Mouse (Mus musculus) limb, embryonic 13.5 days (tissue): ENCODE results near the gene Opn3. TPM values are rescaled to one million over a fixed set of nuclear protein-coding genes. Genes with fewer than 3 reads are reported as not detected.
A peak's percentile ranks its signal among the peaks of the same experiment; 100 is the strongest.

Experiments used
- ATAC-seq: fragments of 200-750 bp; cut with Nextera tagmentation; 2 replicates; pipeline ENCODE4 v1.8.0; 2017; ENCODE audit warnings: low read depth, moderate number of reproducible peaks, moderate TSS enrichment; ENCODE audit not compliant: low FRiP score
- H3K27ac ChIP-seq: fragments of 300-500 bp; sonication (generic); 2 replicates; pipeline ENCODE4 v1.5.1; 2015; ENCODE audit warnings: inconsistent platforms, mild to moderate bottlenecking, moderate library complexity
- H3K27me3 ChIP-seq: fragments of 300-500 bp; sonication (generic); 2 replicates; pipeline ENCODE4 v1.6.1; 2015; ENCODE audit warnings: mild to moderate bottlenecking, inconsistent platforms
- H3K36me3 ChIP-seq: fragments of 300-500 bp; sonication (generic); 2 replicates; pipeline ENCODE4 v1.6.1; 2015; ENCODE audit warnings: inconsistent platforms, mild to moderate bottlenecking, moderate library complexity
- H3K4me1 ChIP-seq: fragments of 300-500 bp; sonication (generic); 2 replicates; pipeline ENCODE4 v1.6.1; 2015; ENCODE audit warnings: inconsistent platforms
- H3K4me2 ChIP-seq: fragments of 300-500 bp; sonication (generic); replicated peaks from 2 replicates; pipeline ENCODE4 v1.6.1; 2015; ENCODE audit warnings: inconsistent platforms, mild to moderate bottlenecking, moderate library complexity
- H3K4me3 ChIP-seq: fragments of 300-500 bp; sonication (generic); 2 replicates; pipeline ENCODE4 v1.5.1; 2015; ENCODE audit warnings: moderate library complexity, mild to moderate bottlenecking, inconsistent platforms
- H3K9ac ChIP-seq: fragments of 300-500 bp; sonication (generic); 2 replicates; pipeline ENCODE4 v1.6.1; 2015; ENCODE audit warnings: mild to moderate bottlenecking, inconsistent platforms
- H3K9me3 ChIP-seq: fragments of 300-500 bp; sonication (generic); 2 replicates; pipeline ENCODE4 v1.6.1; 2016; ENCODE audit warnings: inconsistent platforms
- WGBS: fragments of 180-500 bp; shearing (Covaris S2); methylation state at CpG from one replicate; pipeline ENCODE4 v1.1.7; 2015; 5-methylcytosine and 5-hydroxymethylcytosine counted together
- polyA plus RNA-seq: library from polyadenylated mRNA; unstranded; fragments of >200 nt; fragmentation: Nextera tagmentation; extraction: Ambion mirVana; gene quantifications from 2 replicates; pipeline ENCODE4 v1.2.1, GENCODE M21; 2015

Gene Opn3
- polyA plus RNA-seq, 1 experiment from 2014 or later, result 5.8 TPM

DNA sequence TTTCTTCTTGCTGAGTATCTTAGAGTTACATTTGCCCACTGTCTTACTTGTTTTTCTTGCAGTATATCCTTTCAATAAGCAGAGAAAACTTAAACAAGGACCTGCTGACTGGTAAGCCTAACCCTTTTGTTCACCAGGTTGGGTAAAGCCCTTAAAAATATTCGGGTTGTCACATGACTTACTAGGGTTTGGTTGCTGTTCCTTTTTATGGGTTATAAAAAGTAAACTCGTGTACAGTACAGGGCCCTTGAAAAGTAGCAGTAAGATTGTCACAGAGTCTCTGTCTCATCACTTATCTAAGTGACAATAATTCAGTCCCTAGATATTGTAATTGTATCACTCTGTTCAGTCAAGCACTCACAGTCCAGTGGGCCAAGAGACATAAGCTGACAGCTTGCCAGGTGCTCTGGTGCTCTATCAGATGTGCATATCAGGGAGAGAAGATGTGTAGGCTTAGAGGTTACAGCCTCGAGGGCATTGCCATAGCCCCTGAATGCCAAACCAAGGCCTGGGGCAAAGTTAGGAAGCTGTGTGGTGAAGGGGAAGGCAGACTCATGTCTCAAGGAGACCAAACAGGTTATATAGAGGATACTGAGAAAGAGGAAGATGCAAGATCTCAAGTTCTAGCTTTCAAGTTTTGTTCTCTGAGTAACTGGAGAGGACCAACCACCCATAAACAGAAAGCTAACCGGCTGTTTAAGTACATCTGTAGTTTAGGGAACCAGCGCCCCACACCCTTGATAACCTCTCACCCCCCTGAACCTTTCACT lies 48.9 kb downstream of the Opn3 start:
- H3K4me2 ChIP-seq, result no peak overlapping the region
- no peak overlapping the region for H3K4me3 ChIP-seq
- H3K9me3 ChIP-seq, result no peaks in the 10 kb centered on the region
- H3K9ac ChIP-seq, result no peak overlapping the region
- H3K27me3 ChIP-seq, result no peaks in the 10 kb centered on the region
- no peak overlapping the region for H3K27ac ChIP-seq
- WGBS, result 57% methylated on average over 5 of the region's 5 CpGs
- H3K36me3 ChIP-seq, result no peaks in the 10 kb centered on the region
- no peak for ATAC-seq
- no peaks in the 10 kb centered on the region for H3K4me1 ChIP-seq

DNA sequence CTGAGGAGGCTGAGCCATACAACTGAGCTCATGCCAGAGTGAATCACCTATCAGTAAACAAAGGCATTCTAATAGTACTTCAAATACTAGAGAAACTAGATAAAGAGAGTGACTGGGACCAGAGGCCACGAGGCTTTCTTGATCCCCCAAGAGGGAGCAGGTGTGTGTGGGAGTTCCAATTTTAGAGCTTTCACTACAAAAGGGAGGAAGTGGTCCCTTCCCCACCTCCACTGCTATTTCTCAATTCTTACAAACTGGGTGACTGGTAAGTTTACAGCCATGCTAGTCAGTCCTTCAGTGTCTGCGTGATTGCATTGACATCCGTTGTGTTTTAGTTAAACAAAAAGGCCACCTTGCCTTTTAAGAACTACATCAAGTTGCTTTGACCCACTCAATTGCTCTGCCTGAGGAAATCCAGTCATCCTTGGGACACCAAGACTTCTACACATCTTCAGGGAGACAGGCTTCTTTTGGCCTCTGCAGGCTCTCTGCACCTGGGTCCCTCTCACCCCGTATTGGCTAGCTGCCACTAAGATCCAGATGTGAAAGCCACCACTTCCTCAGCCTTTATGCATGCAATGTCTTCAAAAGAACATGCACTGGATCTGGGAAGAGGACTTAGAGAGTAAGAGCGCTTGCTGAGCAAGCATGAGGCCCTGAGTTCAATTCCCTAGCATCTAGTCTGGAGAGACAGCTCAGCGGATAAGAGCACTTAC lies 52.0 kb downstream of the Opn3 start:
- ATAC-seq, result no peak
- Histone ChIP-seq H3K4me2 (no peak overlapping the region), H3K27ac (no peak overlapping the region), H3K9me3 (no peaks in the 10 kb centered on the region), H3K4me3 (no peak overlapping the region), H3K27me3 (no peaks in the 10 kb centered on the region), H3K36me3 (no peaks in the 10 kb centered on the region), H3K4me1 (no peaks in the 10 kb centered on the region), H3K9ac (no peak overlapping the region)
- WGBS, result 73% methylated on average over 6 of the region's 6 CpGs

DNA sequence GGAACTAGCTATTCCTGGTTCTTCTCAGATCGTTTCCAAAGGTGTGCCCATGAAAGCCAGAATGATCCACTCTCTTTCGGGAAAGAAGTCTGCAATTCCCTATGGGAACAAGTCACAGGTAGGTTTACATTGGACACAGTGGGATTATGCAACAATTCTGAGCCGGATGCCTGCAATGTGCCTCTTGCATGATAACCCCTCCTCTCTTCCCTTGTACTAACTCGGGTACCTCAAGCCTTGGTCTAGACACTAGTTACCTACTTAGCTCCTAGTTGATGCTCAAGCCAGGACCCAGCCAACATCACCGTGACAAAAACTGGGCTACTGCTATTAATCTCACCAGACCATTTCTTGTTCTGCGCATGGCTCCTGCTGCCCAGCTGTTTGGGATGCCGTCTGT lies 53.5 kb downstream of the Opn3 start:
- Histone ChIP-seq H3K36me3 (no peaks in the 10 kb centered on the region), H3K9ac (no peak overlapping the region), H3K27me3 (no peaks in the 10 kb centered on the region), H3K4me3 (no peak overlapping the region), H3K9me3 (no peaks in the 10 kb centered on the region), H3K4me1 (no peaks in the 10 kb centered on the region), H3K27ac (no peak overlapping the region), H3K4me2 (no peak overlapping the region)
- no peak for ATAC-seq
- WGBS, result 81% methylated on average over 7 of the region's 7 CpGs

DNA sequence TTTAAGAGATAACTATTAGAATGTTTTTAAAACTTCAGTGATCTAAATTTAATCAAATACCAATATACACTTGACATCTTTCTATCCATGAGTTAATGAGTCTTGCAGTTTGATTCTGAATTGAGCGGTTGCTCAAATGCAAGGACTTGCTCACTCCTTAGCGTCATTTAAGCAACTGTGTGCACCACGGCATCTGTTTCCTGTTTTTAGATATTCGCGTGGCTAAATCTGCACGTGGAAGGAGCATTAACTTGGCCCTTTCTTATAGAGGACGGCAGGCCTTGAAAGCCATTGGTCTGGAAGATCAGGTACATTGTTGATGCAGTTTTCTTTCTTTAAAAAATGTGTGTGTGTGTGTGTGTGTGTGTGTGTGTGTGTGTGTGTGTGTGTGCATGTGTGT lies 54.9 kb downstream of the Opn3 start:
- ATAC-seq, result no peak
- Histone ChIP-seq H3K9me3 (no peaks in the 10 kb centered on the region), H3K36me3 (no peaks in the 10 kb centered on the region), H3K27me3 (no peaks in the 10 kb centered on the region), H3K27ac (no peak overlapping the region), H3K4me1 (no peaks in the 10 kb centered on the region), H3K9ac (no peak overlapping the region), H3K4me2 (no peak overlapping the region), H3K4me3 (no peak overlapping the region)
- 54% methylated on average over 7 of the region's 7 CpGs for WGBS

DNA sequence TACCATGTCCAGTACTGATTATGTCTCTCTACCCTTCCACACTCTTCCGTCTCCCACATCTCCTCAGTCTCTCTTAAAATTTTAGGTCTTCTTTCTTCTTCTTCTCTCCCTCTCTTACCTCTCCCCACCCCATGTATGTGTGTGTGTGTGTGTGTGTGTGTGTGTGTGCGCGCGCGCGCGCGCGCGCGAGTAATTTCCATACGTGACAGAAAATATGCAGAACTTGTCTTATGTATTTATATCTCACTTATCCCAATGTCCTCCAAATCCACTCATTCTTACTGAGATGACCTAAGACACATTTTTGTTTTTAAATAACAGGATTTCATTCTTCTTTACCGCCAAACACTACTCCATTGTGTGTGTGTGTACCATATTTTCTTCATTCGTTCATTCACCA lies 60.1 kb downstream of the Opn3 start:
- Histone ChIP-seq H3K27me3 (no peaks in the 10 kb centered on the region), H3K27ac (no peak overlapping the region), H3K4me1 (no peaks in the 10 kb centered on the region), H3K9ac (no peak overlapping the region), H3K4me2 (no peak overlapping the region), H3K36me3 (no peaks in the 10 kb centered on the region), H3K9me3 (no peaks in the 10 kb centered on the region), H3K4me3 (no peak overlapping the region)
- 92% methylated on average over 14 of the region's 14 CpGs for WGBS
- no peak for ATAC-seq

DNA sequence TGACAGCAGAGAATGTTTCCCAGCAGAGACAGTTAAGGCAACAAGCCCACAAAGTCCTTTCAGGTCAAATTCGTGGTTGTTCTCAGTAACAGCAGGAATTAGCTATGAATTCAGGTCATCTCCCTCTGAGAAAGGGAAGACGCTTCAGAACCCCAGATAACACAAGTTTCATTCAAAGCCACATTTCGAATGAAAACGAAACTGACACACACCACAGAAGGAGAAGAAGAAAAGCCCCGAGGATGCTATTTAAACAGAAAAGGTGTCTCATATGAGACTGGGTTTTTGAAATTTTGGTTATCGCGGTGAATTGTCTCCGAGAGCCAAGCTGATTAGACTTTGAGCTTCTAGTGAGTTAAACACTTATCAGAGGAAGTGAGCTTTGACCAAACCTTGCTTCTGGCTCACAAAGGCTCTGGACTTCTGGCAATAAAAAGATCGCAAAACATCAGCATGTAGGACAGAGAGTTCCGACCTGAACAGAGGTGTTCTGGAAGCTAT lies 60.8 kb downstream of the Opn3 start:
- no peak for ATAC-seq
- WGBS, result 72% methylated on average over 10 of the region's 10 CpGs
- H3K36me3 ChIP-seq, result no peaks in the 10 kb centered on the region
- H3K9me3 ChIP-seq, result no peaks in the 10 kb centered on the region
- H3K9ac ChIP-seq, result no peak overlapping the region
- H3K27ac ChIP-seq, result no peak overlapping the region
- no peak overlapping the region for H3K4me3 ChIP-seq
- H3K27me3 ChIP-seq, result no peaks in the 10 kb centered on the region
- no peak overlapping the region for H3K4me2 ChIP-seq
- H3K4me1 ChIP-seq, result no peaks in the 10 kb centered on the region

DNA sequence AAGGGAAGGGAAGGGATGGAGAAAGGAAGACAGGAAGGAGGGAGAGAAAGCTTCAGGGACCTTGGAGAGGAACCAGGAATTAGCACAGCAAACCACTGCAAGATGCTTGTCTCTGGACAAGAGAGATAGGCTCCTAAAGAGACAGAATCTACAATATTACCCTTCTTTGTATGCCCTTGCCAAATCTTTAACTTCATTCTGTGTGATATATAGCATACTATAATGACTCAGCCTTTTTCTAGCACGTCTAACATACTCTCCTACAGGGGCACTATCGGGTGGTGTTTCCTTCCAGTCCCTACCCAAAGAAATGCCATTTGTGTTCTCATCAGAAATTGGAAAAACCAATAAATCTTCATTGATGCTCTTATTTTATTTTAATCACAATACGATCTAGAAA lies 61.5 kb downstream of the Opn3 start:
- 84% methylated on average over 3 of the region's 3 CpGs for WGBS

DNA sequence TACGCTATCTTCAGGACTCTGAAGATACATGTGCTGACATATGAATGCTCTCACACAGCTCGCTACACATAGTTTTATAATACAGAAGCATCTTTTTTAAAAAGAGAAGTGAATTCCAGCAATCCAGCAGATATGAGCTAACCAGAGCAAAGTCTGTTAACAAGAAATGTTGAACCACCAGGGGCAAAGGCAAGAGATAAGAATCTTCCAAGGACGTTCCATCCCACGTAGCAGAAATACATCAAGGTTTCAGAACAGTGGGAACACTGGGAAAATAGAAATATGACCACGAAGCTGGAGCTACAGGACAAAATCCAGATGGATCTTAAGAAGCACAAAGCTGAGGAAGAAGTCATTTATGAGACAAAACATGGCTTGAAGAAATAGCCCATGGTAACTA lies 62.2 kb downstream of the Opn3 start:
- H3K9ac ChIP-seq, result no peak overlapping the region
- no peak for ATAC-seq
- no peak overlapping the region for H3K4me2 ChIP-seq
- no peak overlapping the region for H3K27ac ChIP-seq
- no peaks in the 10 kb centered on the region for H3K36me3 ChIP-seq
- WGBS, result 86% methylated on average over 5 of the region's 5 CpGs
- H3K9me3 ChIP-seq, result no peaks in the 10 kb centered on the region
- H3K4me1 ChIP-seq, result no peaks in the 10 kb centered on the region
- no peaks in the 10 kb centered on the region for H3K27me3 ChIP-seq
- H3K4me3 ChIP-seq, result no peak overlapping the region

More for the DNA sequence above, 61.5 kb downstream of the Opn3 start:
- Histone ChIP-seq H3K9ac (no peak overlapping the region), H3K4me2 (no peak overlapping the region), H3K27ac (no peak overlapping the region), H3K36me3 (no peaks in the 10 kb centered on the region), H3K9me3 (no peaks in the 10 kb centered on the region), H3K4me1 (no peaks in the 10 kb centered on the region), H3K4me3 (no peak overlapping the region), H3K27me3 (no peaks in the 10 kb centered on the region)
- ATAC-seq, result no peak

DNA sequence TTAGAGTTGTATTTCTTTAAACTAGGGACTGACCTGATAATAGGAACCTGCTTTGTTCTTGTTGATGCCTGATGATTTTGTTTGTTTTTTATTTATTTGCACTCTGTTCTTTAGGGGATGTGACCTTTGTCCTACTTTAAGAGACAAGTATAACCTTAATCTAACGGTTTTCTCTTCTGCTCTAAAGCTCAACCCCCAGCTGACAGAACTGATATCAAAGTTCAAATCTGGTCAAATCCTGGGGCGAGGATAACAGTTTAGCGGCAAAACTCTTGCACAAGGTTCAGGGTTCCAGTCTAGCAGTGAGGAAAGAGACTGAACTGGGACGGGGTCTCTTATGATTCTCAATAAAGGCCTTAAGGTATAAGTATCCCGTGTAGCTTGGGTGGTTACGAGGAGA lies 63.3 kb downstream of the Opn3 start:
- Histone ChIP-seq H3K36me3 (no peaks in the 10 kb centered on the region), H3K27me3 (no peaks in the 10 kb centered on the region), H3K4me2 (no peak overlapping the region), H3K9ac (no peak overlapping the region), H3K9me3 (no peaks in the 10 kb centered on the region), H3K4me1 (peaks cover 5% of the 10 kb centered on the region), H3K27ac (no peak overlapping the region), H3K4me3 (no peak overlapping the region)
- 85% methylated on average over 6 of the region's 6 CpGs for WGBS
- ATAC-seq, result no peak

DNA sequence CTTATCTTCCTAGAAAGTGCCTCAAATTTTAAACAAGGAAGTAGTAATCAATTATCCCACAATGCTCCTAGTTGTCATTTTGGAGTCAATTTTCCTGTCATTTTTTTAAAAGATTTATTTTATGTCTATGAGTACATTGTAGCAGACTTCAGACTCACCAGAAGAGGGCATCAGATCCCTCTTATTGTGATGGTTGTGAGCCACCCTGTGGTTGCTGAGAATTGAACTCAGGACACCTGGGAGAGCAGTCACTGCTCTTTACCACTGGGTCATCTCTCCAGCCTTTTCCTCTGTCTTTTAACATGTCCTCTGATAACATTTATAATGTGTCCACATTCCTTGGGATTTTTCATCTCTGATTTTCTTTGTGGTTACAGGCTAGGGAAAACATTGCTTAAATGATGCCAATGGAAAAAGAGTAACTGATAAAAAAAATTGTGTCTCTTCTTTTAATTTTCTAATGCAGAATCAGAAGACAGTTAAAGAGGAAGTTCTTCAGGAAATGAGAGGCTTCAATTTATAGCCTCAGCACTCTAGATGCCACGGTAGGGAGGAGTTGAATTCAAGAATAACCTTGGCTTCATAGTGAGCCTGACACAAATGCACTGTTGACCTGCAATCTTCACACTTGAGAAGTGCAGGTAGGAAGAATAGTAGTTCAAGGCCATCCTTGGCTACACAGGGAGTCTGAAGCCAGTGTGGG lies 66.4 kb downstream of the Opn3 start:
- peak overlapping the region; percentile 87 for H3K4me3 ChIP-seq
- H3K4me2 ChIP-seq, result peak overlapping the region; percentile 63
- peak overlapping the region; percentile 35; the same call in 1 of the 2 replicates for H3K9ac ChIP-seq
- no peaks in the 10 kb centered on the region for H3K36me3 ChIP-seq
- H3K4me1 ChIP-seq, result peaks cover 13% of the 10 kb centered on the region
- H3K9me3 ChIP-seq, result no peaks in the 10 kb centered on the region
- whole genome bisulfite sequencing, result 81% methylated on average over 1 of the region's 1 CpGs
- peak; percentile 26; the same call in 1 of the 2 replicates for ATAC-seq
- no peaks in the 10 kb centered on the region for H3K27me3 ChIP-seq
- no peak overlapping the region; the same call in 1 of the 2 replicates for H3K27ac ChIP-seq

DNA sequence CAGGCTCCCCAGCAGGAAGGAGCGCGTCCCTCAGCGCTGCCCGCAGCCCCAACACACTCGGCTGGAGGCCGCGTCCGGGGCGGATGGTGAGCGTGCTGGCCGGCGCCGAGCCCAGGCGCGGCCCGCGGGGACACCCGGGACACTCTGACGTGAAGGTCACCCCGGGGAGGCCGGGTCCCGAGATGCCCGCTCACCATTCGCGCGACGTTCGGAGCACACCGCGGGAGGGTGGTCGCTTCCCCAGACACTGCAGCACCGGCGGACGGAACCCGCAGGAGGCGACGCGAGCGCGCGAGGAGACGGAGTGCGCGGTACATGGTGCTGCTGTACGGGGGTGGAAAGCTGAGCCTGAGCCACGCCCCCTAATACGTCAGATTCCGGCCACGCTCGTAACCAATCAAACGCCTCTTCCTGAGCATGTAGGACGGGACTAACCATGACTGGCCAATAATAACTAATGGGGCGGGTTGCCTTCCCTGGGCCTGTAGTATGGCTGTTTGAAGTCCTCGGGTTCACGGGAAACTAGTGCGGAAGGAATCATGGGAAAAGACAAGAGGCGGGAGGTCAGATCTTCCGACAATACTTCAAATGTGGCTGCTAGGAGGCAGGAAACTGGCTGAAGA lies 67.2 kb downstream of the Opn3 start, which contains the start of gene Fh1:
Gene Fh1 (minus strand): TSS at position 379 of the 623 bp plus-strand sequence.
- H3K9me3 ChIP-seq, result no peaks in the 10 kb centered on the region
- WGBS, result under 1% methylated on average over 58 of the region's 58 CpGs
- H3K4me2 ChIP-seq, result peak within 1 kb of the TSS; percentile 79
- peaks cover 13% of the 10 kb centered on the region for H3K4me1 ChIP-seq
- no peaks in the 10 kb centered on the region for H3K27me3 ChIP-seq
- peak; percentile 100 for ATAC-seq
- peak within 1 kb of the TSS; percentile 96 for H3K9ac ChIP-seq
- no peaks in the 10 kb centered on the region for H3K36me3 ChIP-seq
- H3K4me3 ChIP-seq, result peak within 1 kb of the TSS; percentile 87
- peak within 1 kb of the TSS; percentile 85 for H3K27ac ChIP-seq

DNA sequence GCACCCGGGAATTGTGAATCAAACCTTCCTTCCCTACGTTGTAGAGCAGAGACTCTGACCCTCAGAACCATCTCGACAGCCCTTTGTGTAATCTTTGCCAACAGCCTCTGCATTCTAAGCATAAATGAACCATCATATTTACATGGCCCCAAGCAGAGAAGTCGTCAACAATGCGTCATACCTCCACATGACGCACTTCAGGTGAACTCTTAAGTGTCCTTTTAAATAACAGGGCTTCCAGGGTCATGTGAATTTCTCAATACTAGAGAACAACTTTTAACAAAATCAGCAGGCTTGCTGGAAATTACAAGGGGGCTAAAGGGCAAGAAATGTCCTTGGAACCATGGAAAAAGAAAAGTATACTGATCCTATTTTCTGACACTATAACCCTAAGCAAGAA lies 68.9 kb downstream of the Opn3 start:
- H3K27me3 ChIP-seq, result no peaks in the 10 kb centered on the region
- peaks cover 13% of the 10 kb centered on the region for H3K4me1 ChIP-seq
- peaks cover 8% of the 10 kb centered on the region for H3K36me3 ChIP-seq
- H3K27ac ChIP-seq, result no peak overlapping the region
- no peak overlapping the region for H3K9ac ChIP-seq
- WGBS, result 87% methylated on average over 6 of the region's 6 CpGs
- no peak for ATAC-seq
- H3K9me3 ChIP-seq, result no peaks in the 10 kb centered on the region
- no peak overlapping the region for H3K4me2 ChIP-seq
- H3K4me3 ChIP-seq, result no peak overlapping the region
